Mouse (Mus musculus) heart, postnatal 0 days (tissue): ENCODE results near the gene Gm3045.

Experiments
- CTCF ChIP-seq: IDR thresholded peaks from 2 replicates; pipeline ENCODE4 v1.5.1; 2016; ENCODE audit warnings: antibody characterized with exemption, control low read depth, low read depth
- EP300 ChIP-seq: IDR thresholded peaks from 2 replicates; pipeline ENCODE4 v1.6.1; 2016; ENCODE audit warnings: antibody characterized with exemption, low read depth

- no peak for TF ChIP-seq CTCF
- TF ChIP-seq EP300: no peak
These were observed 14.0 kb upstream of the Gm3045 start for GRCm38 (mm10) chr13:56412286-56412873.
